Mouse (Mus musculus) heart, adult 2 months (tissue): ENCODE data around the gene Ssbp2.

Experiments used
- CTCF ChIP-seq: fragments of 200-600 bp; IDR thresholded peaks from 2 replicates; pipeline ENCODE4 v1.8.1; 2022; ENCODE audit warnings: antibody characterized with exemption, mild to moderate bottlenecking, moderate library complexity
- EP300 ChIP-seq: fragments of 200-500 bp; IDR thresholded peaks from 2 replicates; pipeline ENCODE4 v1.6.1; 2011; ENCODE audit warnings: low read depth, low read length, control low read depth; ENCODE audit not compliant: insufficient read depth

DNA sequence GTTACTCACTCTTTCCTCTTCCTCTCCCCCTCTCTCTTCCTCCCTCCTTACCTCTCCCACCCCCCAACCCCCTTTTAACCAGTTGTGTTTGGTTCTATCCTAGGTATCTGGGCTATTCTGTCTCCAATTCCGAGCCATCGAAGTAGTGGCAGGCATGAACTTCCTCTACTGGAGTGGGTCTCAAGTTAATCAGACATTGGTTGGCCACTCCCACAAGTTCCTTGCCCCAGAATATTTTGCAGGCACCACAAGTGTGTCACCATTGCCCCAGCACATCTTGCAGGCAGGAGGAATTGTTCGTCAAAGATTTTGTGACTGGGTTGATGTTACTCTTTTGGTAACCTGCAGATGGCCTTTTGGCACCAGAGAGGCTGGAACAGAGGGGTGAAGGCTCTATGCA is 160.5 kb downstream of the Ssbp2 start:
- no peak for TF ChIP-seq CTCF
- TF ChIP-seq EP300 = no peak
